Mouse (Mus musculus) lung, adult 2 months (tissue): ENCODE measurements at regions not wholly inside any gene's neighbourhood (a gene's known extent, or its start where the extent isn't known, plus 50 kb on each side); places are given as distances from the start of the nearest gene placed in this dataset.

Experiments
- CTCF ChIP-seq: fragments of 200-500 bp; IDR thresholded peaks from 2 replicates; pipeline ENCODE4 v1.5.1; 2011; ENCODE audit warnings: mild to moderate bottlenecking, low read length, control low read depth; ENCODE audit not compliant: insufficient read depth
- POLR2A ChIP-seq: fragments of 200-500 bp; IDR thresholded peaks from 2 replicates; pipeline ENCODE4 v1.6.1; 2011; ENCODE audit warnings: low read depth, mild to moderate bottlenecking, control low read depth, low read length, borderline replicate concordance; ENCODE audit errors: extremely low read depth

- TF ChIP-seq POLR2A (no peak), CTCF (no peak)
Observed at GRCm38 (mm10) chr4:31536811-31537210, 427.1 kb upstream of the Map3k7 start.
